Mouse (Mus musculus) lung, adult 2 months (tissue): ENCODE measurements at regions not wholly inside any gene's neighbourhood (a gene's known extent, or its start where the extent isn't known, plus 50 kb on each side); places are given as distances from the start of the nearest gene placed in this dataset.

Experiments
- DNase-seq: peaks from one replicate; pipeline ENCODE4 v3.0.0; 2022
- H3K4me1 ChIP-seq: fragments of 200-500 bp; 2 replicates; pipeline ENCODE4 v1.6.1; 2011; ENCODE audit warnings: low read length; ENCODE audit not compliant: control insufficient read depth, insufficient read depth
- H3K4me3 ChIP-seq: fragments of 200-500 bp; replicated peaks from 2 replicates; pipeline ENCODE3; 2011; ENCODE audit warnings: low read depth, mild to moderate bottlenecking, control low read depth, low read length; ENCODE audit errors: extremely low read depth
- CTCF ChIP-seq: fragments of 200-500 bp; IDR thresholded peaks from 2 replicates; pipeline ENCODE4 v1.5.1; 2011; ENCODE audit warnings: mild to moderate bottlenecking, low read length, control low read depth; ENCODE audit not compliant: insufficient read depth
- POLR2A ChIP-seq: fragments of 200-500 bp; IDR thresholded peaks from 2 replicates; pipeline ENCODE4 v1.6.1; 2011; ENCODE audit warnings: low read depth, mild to moderate bottlenecking, control low read depth, low read length, borderline replicate concordance; ENCODE audit errors: extremely low read depth
- WGBS: fragments of 180-500 bp; shearing (Covaris S2); methylation state at CpG from one replicate; pipeline ENCODE4 v1.1.7; 2018; 5-methylcytosine and 5-hydroxymethylcytosine counted together

- no peak for DNase-seq
- WGBS, result 67% methylated on average over 4 of the region's 4 CpGs
- no peak overlapping the region for H3K4me3 ChIP-seq
- TF ChIP-seq CTCF, result no peak
- no peak for TF ChIP-seq POLR2A
- no peaks in the 10 kb centered on the region for H3K4me1 ChIP-seq
Measured at GRCm38 (mm10) chr3:31811232-31811631, 91.1 kb upstream of the Kcnmb2 start.

- no peaks in the 10 kb centered on the region for H3K4me1 ChIP-seq
- 52% methylated on average over 1 of the region's 1 CpGs for WGBS
- no peak for DNase-seq
- H3K4me3 ChIP-seq, result no peak overlapping the region
- TF ChIP-seq POLR2A, result no peak
- no peak for TF ChIP-seq CTCF
Measured at GRCm38 (mm10) chr3:31831913-31832312, 70.4 kb upstream of the Kcnmb2 start.

GRCm38 (mm10) chr3:31841253-31841652, 61.1 kb upstream of the Kcnmb2 start:
- Histone ChIP-seq H3K4me3 (no peak overlapping the region), H3K4me1 (no peaks in the 10 kb centered on the region)
- no peak for TF ChIP-seq CTCF
- TF ChIP-seq POLR2A, result no peak
- WGBS, result 81% methylated on average over 1 of the region's 1 CpGs
- no peak for DNase-seq

- no peak for TF ChIP-seq POLR2A
- TF ChIP-seq CTCF, result no peak
- no peaks in the 10 kb centered on the region for H3K4me1 ChIP-seq
- DNase-seq, result no peak
- H3K4me3 ChIP-seq, result no peak overlapping the region
- WGBS, result 84% methylated on average over 4 of the region's 4 CpGs
Measured at GRCm38 (mm10) chr3:31847087-31847486, 55.2 kb upstream of the Kcnmb2 start.
